Mouse (Mus musculus) ES-Bruce4 (cell line): ENCODE data around the gene Jag2. TPM values are rescaled to one million over a fixed set of nuclear protein-coding genes. Genes with fewer than 3 reads are reported as not detected.

Experiments
- H3K27ac ChIP-seq: 2 replicates; pipeline ENCODE4 v1.5.1; 2012; ENCODE audit warnings: low read length, inconsistent platforms; ENCODE audit not compliant: insufficient read depth
- H3K27me3 ChIP-seq: 2 replicates; pipeline ENCODE4 v1.6.1; 2012; ENCODE audit warnings: mild to moderate bottlenecking, low read length, inconsistent platforms; ENCODE audit not compliant: control insufficient read depth, poor library complexity, insufficient read depth, severe bottlenecking
- H3K36me3 ChIP-seq: 2 replicates; pipeline ENCODE4 v1.6.1; 2012; ENCODE audit warnings: inconsistent platforms, mild to moderate bottlenecking, low read length, moderate library complexity; ENCODE audit not compliant: control insufficient read depth, poor library complexity, insufficient read depth, severe bottlenecking
- H3K4me1 ChIP-seq: one replicate; pipeline ENCODE4 v1.8.1; 2011; ENCODE audit warnings: low read length; ENCODE audit not compliant: control insufficient read depth, insufficient read depth
- H3K4me3 ChIP-seq: 2 replicates; pipeline ENCODE4 v1.5.1; 2011; ENCODE audit warnings: low read depth, mild to moderate bottlenecking, low read length
- H3K9ac ChIP-seq: 2 replicates; pipeline ENCODE4 v1.6.1; 2012; ENCODE audit warnings: low read depth, mild to moderate bottlenecking, inconsistent platforms; ENCODE audit not compliant: poor library complexity, severe bottlenecking
- H3K9me3 ChIP-seq: replicated peaks from 2 replicates; pipeline ENCODE4 v1.6.1; 2012; ENCODE audit warnings: mild to moderate bottlenecking, low read length, inconsistent platforms; ENCODE audit not compliant: control insufficient read depth, poor library complexity, insufficient read depth, severe bottlenecking
- CTCF ChIP-seq: IDR thresholded peaks from one replicate; pipeline ENCODE4 v1.8.1; 2011; ENCODE audit warnings: low read depth, low read length
- EP300 ChIP-seq: IDR thresholded peaks from 2 replicates; pipeline ENCODE4 v1.6.1; 2011; ENCODE audit warnings: low read depth, low read length; ENCODE audit not compliant: insufficient read depth
- POLR2A ChIP-seq: IDR thresholded peaks from one replicate; pipeline ENCODE4 v1.8.1; 2011; ENCODE audit warnings: low read length; ENCODE audit not compliant: insufficient read depth
- polyA plus RNA-seq: library from polyadenylated mRNA; stranded (reverse); fragments of >200 nt; gene quantifications from 2 replicates; pipeline ENCODE4 v1.2.4, GENCODE M21; 2011; ENCODE audit warnings: low read depth; ENCODE audit not compliant: missing spikeins, insufficient read depth, insufficient read length

Gene Jag2
- polyA plus RNA-seq, 1 experiment: 47.6 TPM

GRCm38 (mm10) chr12:112872991-112873390 lies 56.6 kb downstream of the Jag2 start:
- Histone ChIP-seq H3K36me3 (no peaks in the 10 kb centered on the region), H3K4me1 (peaks cover 4% of the 10 kb centered on the region), H3K27me3 (no peaks in the 10 kb centered on the region), H3K4me3 (no peak overlapping the region), H3K9me3 (no peaks in the 10 kb centered on the region), H3K27ac (no peak overlapping the region), H3K9ac (no peak overlapping the region)
- TF ChIP-seq POLR2A (no peak), CTCF (no peak), EP300 (no peak)

GRCm38 (mm10) chr12:112871272-112871671 lies 58.3 kb downstream of the Jag2 start:
- no peak for TF ChIP-seq EP300
- TF ChIP-seq POLR2A: no peak
- TF ChIP-seq CTCF: no peak
- no peak overlapping the region for H3K4me3 ChIP-seq
- no peaks in the 10 kb centered on the region for H3K36me3 ChIP-seq
- H3K27ac ChIP-seq: no peak overlapping the region
- H3K27me3 ChIP-seq: no peaks in the 10 kb centered on the region
- H3K9ac ChIP-seq: no peak overlapping the region
- peaks cover 4% of the 10 kb centered on the region for H3K4me1 ChIP-seq
- no peaks in the 10 kb centered on the region for H3K9me3 ChIP-seq

DNA sequence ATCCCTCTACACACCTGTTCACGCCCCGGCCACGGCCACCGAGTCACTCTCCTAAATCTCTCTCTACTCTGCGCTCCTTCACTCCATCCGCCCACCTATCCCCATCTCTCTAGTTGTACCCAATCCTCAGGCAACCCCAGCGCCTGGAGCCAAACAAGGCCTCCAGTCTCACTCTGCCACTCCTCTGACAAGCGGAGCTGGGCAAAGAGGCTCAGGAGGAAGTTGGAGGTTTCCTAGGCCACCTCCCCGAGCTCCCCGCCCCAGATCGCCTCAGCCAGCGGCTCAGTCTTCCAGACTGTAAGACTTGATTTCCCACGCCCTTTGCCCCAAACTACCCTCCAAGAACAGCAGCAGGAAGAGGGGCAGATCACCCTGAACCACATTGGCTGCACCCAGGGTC lies 58.8 kb downstream of the Jag2 start:
- no peaks in the 10 kb centered on the region for H3K9me3 ChIP-seq
- H3K4me1 ChIP-seq: peaks cover 4% of the 10 kb centered on the region
- no peak overlapping the region for H3K27ac ChIP-seq
- H3K27me3 ChIP-seq: no peaks in the 10 kb centered on the region
- H3K4me3 ChIP-seq: peak overlapping the region; percentile 14
- no peak overlapping the region for H3K9ac ChIP-seq
- no peaks in the 10 kb centered on the region for H3K36me3 ChIP-seq
- TF ChIP-seq POLR2A: no peak
- no peak for TF ChIP-seq EP300
- TF ChIP-seq CTCF: no peak

DNA sequence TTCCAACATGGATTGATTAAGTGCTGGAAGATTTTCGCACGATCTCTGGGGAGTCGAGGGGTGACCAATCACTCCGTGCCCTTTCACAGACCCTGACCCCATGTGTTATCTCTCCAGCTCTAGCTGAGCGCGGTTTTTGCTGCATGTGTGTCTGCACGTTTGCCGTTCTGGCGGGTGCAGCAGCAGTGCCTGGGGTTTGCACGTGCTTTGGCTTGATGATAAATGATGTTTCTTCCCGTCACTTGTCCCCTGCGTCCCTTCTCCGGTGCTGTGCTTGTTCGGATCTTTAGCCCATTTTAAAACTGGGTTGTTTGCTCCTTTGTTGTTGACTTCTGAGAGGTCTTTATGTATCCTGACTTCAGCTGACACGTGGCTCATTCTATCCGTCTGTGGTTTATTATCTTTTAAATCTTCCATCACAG lies 59.8 kb downstream of the Jag2 start:
- Histone ChIP-seq H3K36me3 (no peaks in the 10 kb centered on the region), H3K4me3 (0 out of 2 replicates have a peak overlapping the region, but pooled peaks have one; percentile 2), H3K27me3 (no peaks in the 10 kb centered on the region), H3K9ac (no peak overlapping the region), H3K27ac (no peak overlapping the region), H3K9me3 (no peaks in the 10 kb centered on the region), H3K4me1 (peaks cover 4% of the 10 kb centered on the region)
- no peak for TF ChIP-seq EP300
- no peak for TF ChIP-seq CTCF
- no peak for TF ChIP-seq POLR2A

DNA sequence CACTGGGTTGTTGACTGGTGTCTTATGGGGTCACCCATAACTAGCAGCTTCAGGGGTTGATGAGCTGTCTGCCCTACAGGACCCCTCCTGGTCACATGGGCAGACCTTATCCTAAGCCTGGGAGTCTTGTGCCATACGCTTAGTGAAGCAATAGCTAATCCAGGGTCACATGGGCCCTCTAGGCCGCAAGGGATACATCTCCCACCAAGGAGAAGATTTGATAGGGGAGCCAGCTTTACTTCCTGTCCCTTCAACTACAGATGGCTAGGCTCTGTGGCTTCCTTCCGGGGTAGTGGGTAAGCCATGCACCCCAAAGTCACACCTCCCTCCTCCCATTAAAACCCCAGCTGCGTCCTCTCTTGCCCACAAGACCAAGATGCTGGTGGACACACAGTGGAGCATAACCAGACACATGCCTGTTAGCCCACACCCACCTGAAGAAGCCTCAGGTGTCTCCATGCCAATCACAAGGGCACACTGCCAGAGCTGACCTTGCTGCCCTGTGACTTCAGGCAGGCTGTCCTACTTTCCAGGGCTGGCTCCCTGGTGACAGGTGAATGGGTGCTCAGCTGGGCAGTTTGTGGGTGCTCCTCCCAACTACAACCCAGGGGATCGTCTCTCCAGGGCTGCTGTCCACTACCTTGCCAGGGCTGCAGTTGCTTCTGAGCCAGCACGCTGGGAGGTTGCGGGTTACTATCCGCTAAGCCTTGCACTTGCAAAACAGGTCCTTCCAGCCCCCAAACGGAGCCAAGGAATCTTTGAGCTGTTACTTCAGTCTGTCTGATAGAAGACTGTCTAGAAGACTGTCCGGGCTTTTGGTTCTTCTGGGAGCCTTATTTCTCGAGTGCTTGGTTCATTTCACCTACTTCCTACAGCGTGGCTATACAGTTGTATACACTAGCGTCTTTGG lies 61.1 kb downstream of the Jag2 start, which contains the start of gene Gpr132:
Gene Gpr132, minus strand, starts transcription at position 51 of the 910 bp plus-strand sequence.
- H3K9ac ChIP-seq: no peak within 1 kb of the TSS
- no peak within 1 kb of the TSS for H3K4me3 ChIP-seq
- no peaks in the 10 kb centered on the region for H3K9me3 ChIP-seq
- TF ChIP-seq POLR2A: no peak
- no peaks in the 10 kb centered on the region for H3K36me3 ChIP-seq
- peaks cover 4% of the 10 kb centered on the region for H3K4me1 ChIP-seq
- no peaks in the 10 kb centered on the region for H3K27me3 ChIP-seq
- no peak within 1 kb of the TSS for H3K27ac ChIP-seq

GRCm38 (mm10) chr12:112867106-112867674 lies 62.4 kb downstream of the Jag2 start:
- no peak overlapping the region for H3K9ac ChIP-seq
- H3K27me3 ChIP-seq: no peaks in the 10 kb centered on the region
- no peak overlapping the region for H3K27ac ChIP-seq
- TF ChIP-seq EP300: no peak
- TF ChIP-seq POLR2A: no peak
- no peak for TF ChIP-seq CTCF
- no peak overlapping the region for H3K4me3 ChIP-seq
- H3K4me1 ChIP-seq: peaks cover 4% of the 10 kb centered on the region
- no peaks in the 10 kb centered on the region for H3K36me3 ChIP-seq
- H3K9me3 ChIP-seq: no peaks in the 10 kb centered on the region
